10 mouse cellular contexts compared by ENCODE assay signal in genomic region chr8:91605901-91606300, GRCm38 (mm10).
"Had no signal": no experiment of that assay in that cellular context is flagged by ENCODE, and none has a peak within 500 bp of the region (broad histone marks: within the 10 kb centered on the region; RNA-seq: fewer than 3 reads in every experiment).

No protein-coding gene starts in this region.

- H3K27ac ChIP-seq: limb, embryonic 13.5 days; liver, embryonic 14.5 days; midbrain, embryonic 12.5 days; neural tube, embryonic 13.5 days had no signal

- H3K4me2 ChIP-seq: limb, embryonic 13.5 days; midbrain, embryonic 12.5 days; neural tube, embryonic 13.5 days had no signal

- H3K9me3 ChIP-seq: limb, embryonic 13.5 days; midbrain, embryonic 12.5 days; neural tube, embryonic 13.5 days had no signal

- DNase-seq: left cerebral cortex, postnatal 4 days; lung, adult 18-20 months; retina, postnatal 1 day; right cerebral cortex, postnatal 4 days; thymus, postnatal 4 days had no signal

- H3K4me3 ChIP-seq: limb, embryonic 13.5 days; midbrain, embryonic 12.5 days; neural tube, embryonic 13.5 days had no signal

- ATAC-seq: midbrain, embryonic 16.5 days had no signal

- H3K36me3 ChIP-seq: midbrain, embryonic 12.5 days; neural tube, embryonic 13.5 days had no signal

- H3K9ac ChIP-seq: limb, embryonic 13.5 days; liver, embryonic 14.5 days; midbrain, embryonic 12.5 days; neural tube, embryonic 13.5 days had no signal
